Comparison of ENCODE assay signal across 8 mouse cellular contexts in the genomic region with DNA sequence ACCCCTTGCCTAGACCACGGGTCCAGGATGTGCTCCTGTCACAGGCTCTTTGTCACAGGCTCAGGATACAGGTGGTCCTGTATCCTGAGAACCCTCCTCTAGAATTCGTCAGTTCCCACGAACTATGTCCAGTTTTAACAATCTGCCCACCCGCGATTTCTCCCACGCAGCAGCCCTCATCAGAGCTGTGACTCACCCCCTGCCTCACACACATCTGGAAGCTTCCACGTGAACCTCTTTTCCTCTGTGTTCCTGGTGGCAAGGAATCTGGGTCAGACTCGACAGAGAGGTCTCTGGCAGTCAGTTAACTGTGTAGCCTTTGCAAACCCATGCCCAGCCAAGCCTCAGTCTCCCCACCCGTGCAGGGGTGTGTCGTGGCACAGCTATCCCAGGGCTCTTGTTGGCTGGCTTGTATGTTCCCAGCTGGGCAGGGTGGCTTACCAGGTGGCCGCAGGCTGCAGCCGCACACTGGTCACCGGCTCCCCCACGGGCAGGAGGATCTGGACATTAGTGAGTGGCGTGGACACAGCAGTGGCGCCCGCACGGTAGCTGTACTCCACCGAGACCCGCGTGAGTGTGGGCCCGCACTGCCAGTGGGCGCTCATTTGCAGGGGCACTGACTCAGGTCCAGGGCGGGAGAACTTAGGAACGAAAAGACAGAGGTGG. TPM values are rescaled to one million over a fixed set of nuclear protein-coding genes. Genes with fewer than 3 reads are reported as not detected.
DNase-seq lines count a peak whose midpoint lies in the region; ATAC-seq lines count a peak whose summit lies in the region.

No protein-coding gene starts in this region.

- WGBS in heart, embryonic 13.5 days: 33% methylated on average over 25 of the region's 25 CpGs
- WGBS in embryonic facial prominence, embryonic 11.5 days: 34% methylated on average over 25 of the region's 25 CpGs
- 49% methylated on average over 25 of the region's 25 CpGs for WGBS in hindbrain, embryonic 14.5 days
- 43% methylated on average over 25 of the region's 25 CpGs for WGBS in midbrain, embryonic 10.5 days

- ATAC-seq in heart, embryonic 13.5 days (ENCODE audit: extremely low read depth, insufficient number of reproducible peaks, low FRiP score, low TSS enrichment): no peak
- ATAC-seq in embryonic facial prominence, embryonic 11.5 days (replicated peaks; ENCODE audit: insufficient number of reproducible peaks, low FRiP score, low TSS enrichment, low read depth): peak; percentile 17; the same call in 1 of the 2 replicates
- ATAC-seq in hindbrain, embryonic 14.5 days (ENCODE audit: low FRiP score): peak; percentile 4; the same call in 1 of the 2 replicates

- DNase-seq in heart, postnatal 10 days: no peak
- no peak for DNase-seq in embryonic facial prominence, embryonic 11.5 days (ENCODE audit: low spot score)
- no peak for DNase-seq in hindbrain, embryonic 14.5 days (ENCODE audit: low spot score)
- DNase-seq in midbrain, embryonic 10.5 days (ENCODE audit: low spot score): no peak
- no peak for DNase-seq in adrenal gland, postnatal 14 days
- no peak for DNase-seq in adrenal gland, postnatal 36 days
- DNase-seq in spleen, postnatal 4 days (ENCODE audit: low spot score in 2 of 2): no peak

- peak overlapping the region; percentile 29 for H3K4me3 ChIP-seq in heart, embryonic 13.5 days
- no peak overlapping the region for H3K4me3 ChIP-seq in embryonic facial prominence, embryonic 11.5 days (ENCODE audit: low read depth, low read length)
- no peak overlapping the region for H3K4me3 ChIP-seq in hindbrain, embryonic 14.5 days (replicated peaks; ENCODE audit: low read length)
- peak overlapping the region; percentile 36 for H3K4me3 ChIP-seq in midbrain, embryonic 10.5 days

- H3K27ac ChIP-seq in heart, embryonic 13.5 days (replicated peaks): no peak overlapping the region
- H3K27ac ChIP-seq in embryonic facial prominence, embryonic 11.5 days (replicated peaks; ENCODE audit: low read depth, low read length): no peak overlapping the region
- H3K27ac ChIP-seq in hindbrain, embryonic 14.5 days: no peak overlapping the region
- no peak overlapping the region; the same call in 1 of the 2 replicates for H3K27ac ChIP-seq in midbrain, embryonic 10.5 days (replicated peaks)

- no peaks in the 10 kb centered on the region for H3K36me3 ChIP-seq in heart, embryonic 13.5 days
- no peaks in the 10 kb centered on the region for H3K36me3 ChIP-seq in embryonic facial prominence, embryonic 11.5 days (replicated peaks; ENCODE audit: control insufficient read depth, insufficient read depth, low read depth, low read length)
- peaks cover 32% of the 10 kb centered on the region for H3K36me3 ChIP-seq in hindbrain, embryonic 14.5 days (replicated peaks; ENCODE audit: control insufficient read depth, insufficient read depth)
- peaks cover 6% of the 10 kb centered on the region; the same call in 1 of the 2 replicates for H3K36me3 ChIP-seq in midbrain, embryonic 10.5 days

- peak overlapping the region; percentile 59 for H3K4me2 ChIP-seq in heart, embryonic 13.5 days
- H3K4me2 ChIP-seq in embryonic facial prominence, embryonic 11.5 days (ENCODE audit: low read depth, low read length): peak overlapping the region; percentile 23; the same call in 1 of the 2 replicates
- H3K4me2 ChIP-seq in hindbrain, embryonic 14.5 days (replicated peaks): 0 out of 2 replicates have a peak overlapping the region, but pooled peaks have one; percentile 44

- no peaks in the 10 kb centered on the region for H3K9me3 ChIP-seq in heart, embryonic 13.5 days
- H3K9me3 ChIP-seq in embryonic facial prominence, embryonic 11.5 days (replicated peaks; ENCODE audit: control insufficient read depth, low read length): no peaks in the 10 kb centered on the region
- no peaks in the 10 kb centered on the region for H3K9me3 ChIP-seq in hindbrain, embryonic 14.5 days (ENCODE audit: control insufficient read depth, low read length)
- no peaks in the 10 kb centered on the region for H3K9me3 ChIP-seq in midbrain, embryonic 10.5 days (replicated peaks)

- H3K27me3 ChIP-seq in heart, embryonic 13.5 days (replicated peaks): peaks cover 93% of the 10 kb centered on the region
- H3K27me3 ChIP-seq in embryonic facial prominence, embryonic 11.5 days (ENCODE audit: control insufficient read depth, insufficient read depth, low read length): peaks cover 15% of the 10 kb centered on the region
- peaks cover 12% of the 10 kb centered on the region; the same call in 1 of the 2 replicates for H3K27me3 ChIP-seq in hindbrain, embryonic 14.5 days (ENCODE audit: control insufficient read depth, insufficient read depth, low read length)
- peaks cover 57% of the 10 kb centered on the region for H3K27me3 ChIP-seq in midbrain, embryonic 10.5 days (ENCODE audit: low read depth, poor library complexity, severe bottlenecking)

- H3K9ac ChIP-seq in heart, embryonic 13.5 days: 0 out of 2 replicates have a peak overlapping the region, but pooled peaks have one; percentile 3
- H3K9ac ChIP-seq in embryonic facial prominence, embryonic 11.5 days (replicated peaks; ENCODE audit: low read length): no peak overlapping the region
- H3K9ac ChIP-seq in hindbrain, embryonic 14.5 days: no peak overlapping the region

- intact Hi-C loops in heart, postnatal 10 days (cut with DNase I): loop anchor here (1.0 kb wide), 1 partner anchor 22 kb away; no protein-coding TSS in a partner anchor

- no peaks in the 10 kb centered on the region for H3K4me1 ChIP-seq in heart, embryonic 13.5 days
- no peaks in the 10 kb centered on the region for H3K4me1 ChIP-seq in embryonic facial prominence, embryonic 11.5 days (ENCODE audit: control insufficient read depth, insufficient read depth, low read length)
- H3K4me1 ChIP-seq in hindbrain, embryonic 14.5 days (replicated peaks; ENCODE audit: control insufficient read depth, insufficient read depth, low read length): 0 out of 2 replicates have a peak, but pooled peaks cover 9% of the 10 kb centered on the region
- peaks cover 16% of the 10 kb centered on the region for H3K4me1 ChIP-seq in midbrain, embryonic 10.5 days

RNA-seq across cellular contexts. Expression of a gene that starts 7.7 kb away (rescaled TPM):
- 2.8 and 3.3 TPM in 2 replicates for polyA plus RNA-seq in heart, embryonic 13.5 days (2015; fragmentation: Nextera tagmentation; extraction: Ambion mirVana)
- total RNA-seq in heart, postnatal 10 days (2021): 10 to 100 TPM; 12.0 to 12.2 TPM
- polyA plus RNA-seq in embryonic facial prominence, embryonic 11.5 days (2014; fragmentation: Nextera tagmentation; extraction: Ambion mirVana): 0.47 and 0.58 TPM in 2 replicates
- polyA plus RNA-seq in hindbrain, embryonic 14.5 days (2014; fragmentation: Nextera tagmentation; extraction: Ambion mirVana): 0.21 and 0.41 TPM in 2 replicates
- 0.67 and 0.89 TPM in 2 replicates for polyA plus RNA-seq in midbrain, embryonic 10.5 days (2016; fragmentation: Nextera tagmentation; extraction: Ambion mirVana)
- 5.4 and 7.4 TPM in 2 replicates for total RNA-seq in adrenal gland, postnatal 14 days (2021)
- total RNA-seq in adrenal gland, postnatal 36 days (2021): 1 to 10 TPM; 4.0 to 4.5 TPM

RNA-seq across cellular contexts. Expression of a gene that starts 16.2 kb away (rescaled TPM):
- 1.7 and 2.3 TPM in 2 replicates for polyA plus RNA-seq in heart, embryonic 13.5 days (2015; fragmentation: Nextera tagmentation; extraction: Ambion mirVana)
- 1 to 10 TPM; 1.3 to 2.4 TPM for total RNA-seq in heart, postnatal 10 days (2021)
- 3.8 and 5.0 TPM in 2 replicates for polyA plus RNA-seq in embryonic facial prominence, embryonic 11.5 days (2014; fragmentation: Nextera tagmentation; extraction: Ambion mirVana)
- 57.3 and 61.0 TPM in 2 replicates for polyA plus RNA-seq in hindbrain, embryonic 14.5 days (2014; fragmentation: Nextera tagmentation; extraction: Ambion mirVana)
- polyA plus RNA-seq in midbrain, embryonic 10.5 days (2016; fragmentation: Nextera tagmentation; extraction: Ambion mirVana): 17.7 and 25.4 TPM in 2 replicates
- total RNA-seq in adrenal gland, postnatal 14 days (2021): 5.4 and 13.9 TPM in 2 replicates
- 1 to 10 TPM in 1 of 2 experiments, under 1 TPM in 1; 0.50 to 3.2 TPM for total RNA-seq in adrenal gland, postnatal 36 days (2021)

RNA-seq across cellular contexts. Expression of a gene that starts 20.3 kb away (rescaled TPM):
- 1.5 and 2.1 TPM in 2 replicates for polyA plus RNA-seq in heart, embryonic 13.5 days (2015; fragmentation: Nextera tagmentation; extraction: Ambion mirVana)
- total RNA-seq in heart, postnatal 10 days (2021): 1 to 10 TPM; 5.1 to 5.4 TPM
- polyA plus RNA-seq in embryonic facial prominence, embryonic 11.5 days (2014; fragmentation: Nextera tagmentation; extraction: Ambion mirVana): 0.42 TPM in 1 of 2 replicates, not detected in the other
- polyA plus RNA-seq in hindbrain, embryonic 14.5 days (2014; fragmentation: Nextera tagmentation; extraction: Ambion mirVana): 1.4 and 1.5 TPM in 2 replicates
- polyA plus RNA-seq in midbrain, embryonic 10.5 days (2016; fragmentation: Nextera tagmentation; extraction: Ambion mirVana): 0.30 and 0.37 TPM in 2 replicates
- 8.0 and 9.8 TPM in 2 replicates for total RNA-seq in adrenal gland, postnatal 14 days (2021)
- total RNA-seq in adrenal gland, postnatal 36 days (2021): 1 to 10 TPM; 4.0 to 4.7 TPM

RNA-seq across cellular contexts. Expression of a gene that starts 33.2 kb away (rescaled TPM):
- polyA plus RNA-seq in heart, embryonic 13.5 days (2015; fragmentation: Nextera tagmentation; extraction: Ambion mirVana): 7.6 and 7.7 TPM in 2 replicates
- 10 to 100 TPM; 14.3 to 15.0 TPM for total RNA-seq in heart, postnatal 10 days (2021)
- 1.2 and 1.9 TPM in 2 replicates for polyA plus RNA-seq in embryonic facial prominence, embryonic 11.5 days (2014; fragmentation: Nextera tagmentation; extraction: Ambion mirVana)
- 5.4 TPM in 2 replicates for polyA plus RNA-seq in hindbrain, embryonic 14.5 days (2014; fragmentation: Nextera tagmentation; extraction: Ambion mirVana)
- polyA plus RNA-seq in midbrain, embryonic 10.5 days (2016; fragmentation: Nextera tagmentation; extraction: Ambion mirVana): 2.8 and 3.7 TPM in 2 replicates
- total RNA-seq in adrenal gland, postnatal 14 days (2021): 17.4 and 21.4 TPM in 2 replicates
- total RNA-seq in adrenal gland, postnatal 36 days (2021): 10 to 100 TPM; 11.3 to 13.0 TPM

RNA-seq across cellular contexts. Expression of a gene that starts 37.7 kb away (rescaled TPM):
- polyA plus RNA-seq in heart, embryonic 13.5 days (2015; fragmentation: Nextera tagmentation; extraction: Ambion mirVana): 0.39 and 0.40 TPM in 2 replicates
- total RNA-seq in heart, postnatal 10 days (2021): 1 to 10 TPM; 1.1 to 1.5 TPM
- 1.2 and 1.7 TPM in 2 replicates for polyA plus RNA-seq in embryonic facial prominence, embryonic 11.5 days (2014; fragmentation: Nextera tagmentation; extraction: Ambion mirVana)
- 16.6 and 16.7 TPM in 2 replicates for polyA plus RNA-seq in hindbrain, embryonic 14.5 days (2014; fragmentation: Nextera tagmentation; extraction: Ambion mirVana)
- 4.6 and 8.1 TPM in 2 replicates for polyA plus RNA-seq in midbrain, embryonic 10.5 days (2016; fragmentation: Nextera tagmentation; extraction: Ambion mirVana)
- 7.2 and 7.7 TPM in 2 replicates for total RNA-seq in adrenal gland, postnatal 14 days (2021)
- 1 to 10 TPM; 4.6 to 7.3 TPM for total RNA-seq in adrenal gland, postnatal 36 days (2021)

Comparison
In these comparisons a context has a peak if more than half of its experiments do, and no peak if none do; other contexts are left out.
1. H3K4me3 ChIP-seq: peak in heart, embryonic 13.5 days (single experiment) and midbrain, embryonic 10.5 days (single experiment); none in embryonic facial prominence, embryonic 11.5 days (single experiment) and hindbrain, embryonic 14.5 days (single experiment).
2. Peak in every context shown above with its lines, with median percentiles within 50 percentile points of each other: H3K4me2 ChIP-seq.